Mouse (Mus musculus) thymus, adult 2 months (tissue): ENCODE data around the gene Zfp239. TPM values are rescaled to one million over a fixed set of nuclear protein-coding genes. Genes with fewer than 3 reads are reported as not detected.

ENCODE experiments used
- DNase-seq: peaks from one replicate; pipeline ENCODE4 v3.0.0; 2021
- H3K27ac ChIP-seq: fragments of 200-500 bp; 2 replicates; pipeline ENCODE4 v1.5.1; 2012; ENCODE audit warnings: low read length, control low read depth; ENCODE audit not compliant: control insufficient read depth, insufficient read depth
- H3K27me3 ChIP-seq: fragments of 200-500 bp; 2 replicates; pipeline ENCODE4 v1.6.1; 2012; ENCODE audit warnings: mild to moderate bottlenecking, low read length, moderate library complexity, mixed read lengths; ENCODE audit not compliant: control insufficient read depth, insufficient read depth
- H3K36me3 ChIP-seq: fragments of 200-500 bp; 2 replicates; pipeline ENCODE4 v1.6.1; 2012; ENCODE audit warnings: mild to moderate bottlenecking, low read length, moderate library complexity; ENCODE audit not compliant: control insufficient read depth, insufficient read depth
- H3K4me1 ChIP-seq: fragments of 200-500 bp; replicated peaks from 2 replicates; pipeline ENCODE4 v1.6.1; 2012; ENCODE audit warnings: low read length; ENCODE audit not compliant: control insufficient read depth, insufficient read depth
- H3K4me3 ChIP-seq: fragments of 200-500 bp; 2 replicates; pipeline ENCODE4 v1.5.1; 2012; ENCODE audit warnings: mild to moderate bottlenecking, low read length, control low read depth, moderate library complexity; ENCODE audit not compliant: control insufficient read depth, insufficient read depth
- CTCF ChIP-seq: fragments of 200-500 bp; IDR thresholded peaks from 2 replicates; pipeline ENCODE4 v1.5.1; 2012; ENCODE audit warnings: mild to moderate bottlenecking, control low read depth, low read length, moderate library complexity, borderline replicate concordance; ENCODE audit not compliant: control insufficient read depth, poor library complexity, insufficient read depth; ENCODE audit errors: extremely low read depth
- POLR2A ChIP-seq: fragments of 200-500 bp; IDR thresholded peaks from 2 replicates; pipeline ENCODE4 v1.6.1; 2012; ENCODE audit warnings: mild to moderate bottlenecking, low read length, control low read depth, moderate library complexity; ENCODE audit not compliant: control insufficient read depth, poor library complexity, insufficient read depth; ENCODE audit errors: extremely low read depth
- WGBS: fragments of 180-500 bp; shearing (Covaris S2); methylation state at CpG from one replicate; pipeline ENCODE4 v1.1.7; 2018; 5-methylcytosine and 5-hydroxymethylcytosine counted together
- polyA plus RNA-seq: library from polyadenylated mRNA; depleted of rRNA; stranded (reverse); fragments of >200 nt; gene quantifications from 2 replicates; pipeline ENCODE4 v1.2.3, GENCODE M21; 2012

Zfp239 gene
- polyA plus RNA-seq, 1 experiment, result 2.0 TPM

DNA sequence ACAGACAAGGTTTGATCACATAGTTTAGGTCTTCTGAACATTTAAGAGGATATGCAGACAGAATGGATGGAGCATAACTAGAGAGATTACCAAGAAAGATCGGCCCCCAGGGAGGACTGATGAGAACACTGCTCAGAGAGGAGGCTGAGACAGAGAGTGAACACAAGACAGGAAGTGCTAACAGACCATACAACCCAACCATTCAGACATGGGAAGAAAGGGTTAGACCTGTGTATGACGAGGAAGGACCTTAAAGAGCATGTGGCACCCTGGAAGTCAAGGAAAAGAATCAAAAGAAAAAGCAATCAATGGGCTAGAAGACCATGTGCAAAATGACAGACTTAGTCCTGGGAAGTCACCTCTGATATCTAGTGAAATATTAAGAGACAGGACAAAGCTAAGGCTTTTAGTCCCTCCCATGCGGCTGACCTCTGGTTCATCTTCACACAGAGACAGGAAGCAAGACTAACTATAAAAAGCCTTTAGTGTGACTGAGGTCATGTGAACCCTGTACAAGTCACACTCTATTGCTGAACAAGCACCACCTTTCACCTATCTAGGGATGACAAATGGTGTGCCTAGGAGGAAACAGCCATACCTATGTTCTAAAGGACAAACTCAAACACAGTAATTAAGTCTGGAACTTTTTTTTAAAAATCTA, 12.9 kb downstream of the Zfp239 start:
- H3K36me3 ChIP-seq, result no peaks in the 10 kb centered on the region
- no peak overlapping the region; the same call in 1 of the 2 replicates for H3K27ac ChIP-seq
- H3K4me1 ChIP-seq, result no peaks in the 10 kb centered on the region; the same call in 1 of the 2 replicates
- no peak overlapping the region for H3K4me3 ChIP-seq
- no peak for DNase-seq
- WGBS, result 58% methylated on average over 3 of the region's 3 CpGs
- TF ChIP-seq POLR2A, result no peak
- no peak for TF ChIP-seq CTCF
- no peaks in the 10 kb centered on the region for H3K27me3 ChIP-seq

DNA sequence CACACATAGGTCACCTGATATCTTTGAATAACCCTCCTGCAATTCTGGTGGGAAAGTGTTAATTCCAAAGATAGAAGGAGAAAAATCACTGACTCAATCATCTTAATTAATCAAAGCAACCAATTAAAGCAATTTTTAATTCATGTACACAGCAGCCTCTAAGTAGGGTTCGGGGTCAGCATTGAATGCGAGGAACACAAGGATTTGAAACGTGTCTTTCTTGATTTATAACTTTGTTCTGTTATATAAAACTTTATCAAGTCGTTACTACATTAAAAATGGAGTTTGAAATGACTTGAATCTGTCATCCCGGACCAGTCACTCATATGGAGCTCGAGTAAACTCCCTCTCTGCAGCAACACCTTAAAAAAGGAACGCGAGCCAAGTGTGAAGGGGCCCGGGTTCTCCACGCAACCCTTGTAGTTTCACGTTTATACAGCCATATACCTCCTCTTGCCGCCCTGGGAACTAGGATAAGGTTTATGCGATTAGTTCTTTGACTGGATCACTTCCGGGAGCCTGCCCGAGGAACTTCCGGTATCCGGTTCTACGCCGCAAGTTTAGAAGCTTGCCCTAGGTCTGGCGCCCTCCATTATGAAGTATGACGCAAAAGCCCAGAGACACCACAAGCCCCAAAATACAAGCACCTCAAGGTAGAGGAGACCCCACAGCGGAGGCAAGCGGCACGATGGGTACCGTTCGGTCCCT, 17.0 kb downstream of the Zfp239 start:
- Histone ChIP-seq H3K27me3 (no peaks in the 10 kb centered on the region), H3K4me1 (peaks cover 17% of the 10 kb centered on the region), H3K4me3 (peak overlapping the region; percentile 79), H3K27ac (peak overlapping the region; percentile 94), H3K36me3 (no peaks in the 10 kb centered on the region)
- DNase-seq, result peak; percentile 85
- whole genome bisulfite sequencing, result 5% methylated on average over 26 of the region's 26 CpGs
- TF ChIP-seq POLR2A, result no peak
- TF ChIP-seq CTCF, result no peak

DNA sequence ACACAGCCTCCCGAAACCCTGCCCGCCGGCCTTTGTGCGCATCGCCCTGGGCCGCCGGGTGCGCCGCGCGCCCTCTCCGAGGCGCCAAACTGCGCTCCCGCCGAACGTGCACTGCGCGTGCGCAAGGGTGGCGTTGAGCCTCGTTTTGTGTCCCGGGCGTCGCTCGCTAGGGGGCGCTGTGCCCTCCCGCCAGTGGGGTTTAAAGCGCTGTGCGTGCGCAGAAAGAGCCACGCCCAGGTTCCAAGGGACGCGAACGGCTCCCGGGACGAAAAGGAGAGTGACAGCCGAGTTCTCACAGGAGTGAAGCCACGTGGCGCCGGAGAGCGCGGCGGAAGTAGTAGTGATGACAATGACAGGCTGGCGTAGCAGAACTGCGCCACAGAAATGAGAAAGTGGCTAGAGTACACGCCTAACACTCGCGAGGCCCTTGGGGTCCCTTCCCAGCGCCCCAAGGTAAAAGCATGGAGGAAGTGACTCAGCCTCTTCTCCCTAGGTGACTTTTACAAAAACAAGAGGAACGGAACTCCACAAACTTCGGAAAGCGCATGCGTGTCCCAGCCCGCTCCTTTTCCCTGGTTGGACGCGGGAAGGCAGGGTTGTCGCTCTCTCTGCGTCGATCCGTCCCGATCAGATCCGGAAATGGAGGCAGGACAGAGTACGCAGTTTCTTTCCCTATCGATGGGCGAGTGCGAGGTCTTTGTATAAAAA, 17.7 kb downstream of the Zfp239 start:
- Histone ChIP-seq H3K4me1 (peaks cover 17% of the 10 kb centered on the region), H3K4me3 (peak overlapping the region; percentile 79), H3K27me3 (no peaks in the 10 kb centered on the region), H3K27ac (peak overlapping the region; percentile 94), H3K36me3 (no peaks in the 10 kb centered on the region)
- WGBS, result under 1% methylated on average over 67 of the region's 67 CpGs
- peak; percentile 97 for TF ChIP-seq POLR2A
- peak; percentile 99 for TF ChIP-seq CTCF
- DNase-seq, result peak; percentile 99

DNA sequence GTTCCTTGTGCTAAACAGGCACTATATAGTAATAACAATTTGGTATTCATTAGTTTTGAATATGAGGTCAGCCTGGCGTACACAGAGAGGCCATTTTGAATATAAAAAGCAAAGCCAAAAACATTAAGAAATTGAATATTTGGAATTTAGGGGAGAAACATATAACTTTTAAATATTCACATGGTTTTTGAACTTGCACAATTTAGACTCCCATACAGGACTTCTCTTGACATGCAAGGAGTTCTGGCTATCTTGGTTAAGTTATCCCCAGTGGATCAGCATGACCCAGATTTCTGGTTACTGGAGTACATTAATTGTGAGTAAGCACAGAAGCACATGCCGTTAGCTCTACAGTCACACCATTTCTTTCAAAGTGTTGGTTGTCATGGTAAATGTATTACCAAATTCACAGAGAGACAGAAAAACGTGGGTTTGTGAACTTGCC, 18.5 kb downstream of the Zfp239 start:
- DNase-seq, result no peak
- no peak overlapping the region for H3K27ac ChIP-seq
- peaks cover 17% of the 10 kb centered on the region for H3K4me1 ChIP-seq
- no peaks in the 10 kb centered on the region for H3K27me3 ChIP-seq
- WGBS, result 42% methylated on average over 3 of the region's 3 CpGs
- no peak overlapping the region for H3K4me3 ChIP-seq
- H3K36me3 ChIP-seq, result no peaks in the 10 kb centered on the region
- TF ChIP-seq CTCF (no peak), POLR2A (no peak)

DNA sequence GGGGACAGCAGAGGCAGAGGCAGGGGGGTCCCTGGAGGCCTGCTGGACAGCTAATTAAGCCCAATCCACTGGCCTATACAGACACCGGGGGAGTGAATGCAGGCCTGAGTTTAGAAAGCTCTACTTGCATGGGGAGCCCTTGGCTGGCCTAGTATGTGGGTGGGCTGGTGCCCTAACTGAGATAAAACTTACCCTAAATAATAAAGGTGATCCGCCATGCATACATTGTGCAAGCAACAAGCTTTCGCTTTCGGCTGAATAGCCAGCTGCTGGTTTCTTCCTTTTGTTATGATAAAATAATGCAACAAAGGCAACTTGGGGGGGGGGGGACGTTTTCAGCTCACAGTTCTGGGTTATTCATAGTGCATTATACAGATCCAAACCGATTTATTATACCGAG, 19.3 kb downstream of the Zfp239 start:
- WGBS, result 85% methylated on average over 7 of the region's 7 CpGs
- peak overlapping the region; percentile 96; the same call in 1 of the 2 replicates for H3K27ac ChIP-seq
- no peaks in the 10 kb centered on the region for H3K27me3 ChIP-seq
- no peaks in the 10 kb centered on the region for H3K36me3 ChIP-seq
- DNase-seq, result no peak
- H3K4me3 ChIP-seq, result no peak overlapping the region
- H3K4me1 ChIP-seq, result peaks cover 17% of the 10 kb centered on the region
- no peak for TF ChIP-seq POLR2A
- no peak for TF ChIP-seq CTCF

DNA sequence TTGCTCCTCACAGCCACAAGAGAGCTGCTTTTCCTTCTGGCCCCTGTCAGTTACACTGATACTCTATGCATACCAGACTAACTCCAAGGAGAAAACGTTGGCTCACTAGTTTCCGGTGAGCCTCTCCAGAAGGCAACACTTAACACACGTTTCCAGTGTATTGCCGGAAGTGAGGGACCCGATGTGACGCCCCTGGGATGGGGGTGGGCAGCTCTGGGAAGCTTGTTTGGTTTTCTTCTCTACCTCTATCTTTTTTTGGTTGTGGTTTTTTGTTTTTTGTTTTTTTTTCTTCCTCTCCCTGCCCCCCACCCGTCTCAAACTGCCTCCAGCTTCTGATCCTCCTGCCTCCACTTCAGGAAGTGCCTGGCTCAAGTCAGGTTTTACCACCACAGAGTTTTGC, 20.1 kb downstream of the Zfp239 start:
- Histone ChIP-seq H3K4me1 (peaks cover 17% of the 10 kb centered on the region), H3K27me3 (no peaks in the 10 kb centered on the region), H3K36me3 (no peaks in the 10 kb centered on the region), H3K4me3 (no peak overlapping the region), H3K27ac (peak overlapping the region; percentile 96)
- peak; percentile 47 for DNase-seq
- TF ChIP-seq CTCF (no peak), POLR2A (no peak)
- 13% methylated on average over 7 of the region's 7 CpGs for WGBS
